Mouse (Mus musculus) spleen, embryonic (tissue): ENCODE measurements around the gene Il27ra.

Source experiments
- CTCF ChIA-PET: fragments of 350-600 bp; sonication (Branson Sonifier 250); formaldehyde crosslinking; loops from one replicate; lab custom pipeline; 2022; lab: Charles Lee

The Il27ra gene

DNA sequence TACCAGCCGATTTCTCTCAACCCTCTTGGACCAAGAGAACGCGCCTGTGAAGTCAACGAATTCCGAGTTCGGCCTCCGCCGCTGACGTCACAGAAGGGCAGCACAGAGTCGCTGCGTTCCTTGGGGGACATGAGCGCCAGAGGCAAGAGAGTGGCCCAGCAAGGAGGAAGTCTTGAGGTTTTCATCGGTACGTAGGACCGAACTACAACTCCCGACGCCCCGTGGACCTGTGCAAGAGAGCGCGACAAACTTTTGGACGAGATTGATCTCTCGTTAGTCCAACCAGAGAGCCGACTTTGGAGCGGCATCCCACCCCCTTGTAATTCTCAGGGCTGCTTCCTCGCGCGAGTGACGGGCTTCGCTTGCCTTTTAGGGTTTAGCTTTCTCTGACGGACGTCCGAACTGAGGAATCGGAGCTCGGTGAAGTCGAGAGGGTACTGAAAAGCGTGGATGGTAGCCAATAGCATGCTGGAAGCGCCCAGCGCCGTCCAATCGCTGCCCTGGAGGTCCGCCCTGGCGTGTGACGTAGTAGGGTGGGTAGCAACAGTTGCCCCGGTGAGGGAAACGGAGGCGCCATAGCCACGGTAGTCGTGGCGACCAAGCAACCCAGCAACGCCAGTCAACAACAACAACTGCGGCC, 24.0 kb upstream of the Il27ra start, which contains the start of gene Rfx1:
Gene Rfx1, plus strand, starts transcription at position 544 of the 640 bp plus-strand sequence.
- CTCF ChIA-PET, result no interaction called here

DNA sequence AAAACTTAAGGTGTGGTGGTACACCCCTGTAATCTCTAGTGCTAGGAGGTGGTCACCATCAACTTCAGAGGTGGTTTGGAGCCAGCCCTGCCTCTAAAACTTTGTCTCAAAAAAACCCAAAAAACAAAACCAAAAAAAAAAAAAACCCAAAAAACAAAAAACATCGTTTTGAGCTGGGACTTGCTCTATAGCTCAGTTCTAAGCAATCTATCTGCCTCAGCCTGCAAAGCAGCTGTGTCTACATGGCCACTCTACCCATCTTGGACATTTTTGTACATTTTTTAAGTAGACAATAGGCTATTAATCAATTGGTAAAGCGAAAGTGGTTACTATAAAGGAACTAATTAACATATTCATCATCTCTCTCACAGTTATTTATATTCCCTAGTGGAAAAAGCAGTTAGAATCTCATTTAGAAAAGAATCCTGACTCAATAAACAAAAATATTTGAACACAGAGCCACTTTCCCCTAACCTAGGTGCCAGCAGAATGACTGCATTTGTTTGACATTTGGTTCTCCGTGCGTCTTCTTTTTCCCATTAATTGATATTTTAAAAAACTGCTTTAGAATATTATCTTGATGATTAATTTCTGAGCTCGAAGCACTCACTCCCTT, 23.2 kb upstream of the Il27ra start:
- CTCF ChIA-PET, result interaction anchor here (0.6 kb wide), 1 partner anchor 35 kb away, joined by 3 read pairs; no protein-coding TSS in a partner anchor

DNA sequence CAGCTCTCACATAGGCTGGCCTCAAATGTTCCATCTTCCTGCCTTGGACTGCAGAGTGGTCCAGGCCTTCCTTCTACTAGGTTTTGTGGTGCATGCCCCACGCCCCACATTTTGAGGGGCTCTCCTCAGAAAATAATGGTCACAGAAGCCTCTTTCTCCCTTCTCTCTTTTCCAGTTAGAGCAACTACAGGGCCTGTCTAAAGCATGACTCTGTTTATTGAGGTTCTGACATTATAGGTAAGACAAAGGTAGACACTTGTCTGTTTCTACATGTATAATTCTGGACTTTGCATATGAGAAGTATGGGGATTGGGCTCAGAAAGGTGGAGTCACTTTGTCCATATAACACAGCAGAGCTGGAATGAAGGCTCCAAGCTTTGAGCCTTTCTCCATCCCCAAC, 22.6 kb upstream of the Il27ra start, which contains the start of gene Gm10643:
Gene Gm10643, minus strand, starts transcription at position 101 of the 400 bp plus-strand sequence.
- CTCF ChIA-PET, result no interaction called here

DNA sequence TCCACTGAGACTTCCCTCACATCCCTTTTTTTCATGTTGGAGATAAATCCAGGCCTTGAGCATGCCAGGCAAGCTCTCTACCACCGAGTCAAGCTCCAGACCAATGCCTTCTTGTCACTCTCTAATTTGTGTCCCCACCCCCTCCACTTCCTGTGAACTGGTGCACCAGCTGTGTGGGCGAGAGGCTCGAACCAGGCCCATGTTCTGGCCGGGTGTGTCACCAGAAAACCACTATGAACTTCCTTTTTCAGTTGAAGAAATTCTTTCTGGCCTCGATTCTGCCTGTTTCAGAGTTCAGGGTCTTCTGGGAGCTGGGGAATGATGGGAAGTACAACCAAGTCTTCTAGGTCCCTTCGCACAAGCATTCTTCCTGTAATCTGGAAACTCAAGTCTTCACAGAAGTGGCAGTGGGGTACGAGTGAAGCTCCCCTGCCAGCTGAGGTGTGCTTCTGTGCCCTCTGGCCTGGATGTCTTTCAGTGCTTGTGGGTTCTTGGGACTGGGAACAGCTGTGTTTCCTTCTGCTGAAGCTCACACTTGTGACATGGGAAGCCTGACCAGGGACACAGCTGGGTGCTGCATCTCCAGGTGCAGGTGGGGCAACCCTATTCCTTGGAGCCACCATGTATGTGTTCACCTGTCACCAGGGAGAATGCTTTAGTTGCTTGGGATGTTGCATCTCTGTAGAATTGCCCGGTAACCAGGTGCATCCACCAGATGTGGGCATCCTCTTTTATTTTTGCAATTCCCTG, 21.6 kb upstream of the Il27ra start:
- CTCF ChIA-PET, result interaction anchor here (0.6 to 0.7 kb wide), 2 partner anchors 98 to 254 kb away, joined by 4 to 7 read pairs; no protein-coding TSS in a partner anchor

DNA sequence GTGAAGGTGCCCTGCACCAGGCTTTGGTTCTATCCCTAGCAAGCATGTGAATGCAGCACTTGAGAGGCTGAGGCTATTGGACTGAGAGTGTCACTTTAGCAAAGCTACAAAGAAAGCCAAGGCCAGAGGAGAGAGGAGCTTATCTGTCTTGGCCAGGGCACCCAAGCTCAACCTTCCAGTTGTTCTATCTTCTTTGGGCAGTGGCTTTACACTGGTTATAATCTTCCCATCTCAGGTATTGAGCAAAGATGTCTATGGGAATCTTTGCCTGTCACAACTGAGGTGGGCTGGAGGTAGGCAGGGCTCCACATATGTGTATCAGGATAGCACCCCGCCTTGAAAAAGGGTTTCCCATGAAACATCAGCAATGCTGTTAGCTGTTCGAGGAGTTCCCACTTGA, 17.9 kb upstream of the Il27ra start:
- CTCF ChIA-PET, result no interaction called here

DNA sequence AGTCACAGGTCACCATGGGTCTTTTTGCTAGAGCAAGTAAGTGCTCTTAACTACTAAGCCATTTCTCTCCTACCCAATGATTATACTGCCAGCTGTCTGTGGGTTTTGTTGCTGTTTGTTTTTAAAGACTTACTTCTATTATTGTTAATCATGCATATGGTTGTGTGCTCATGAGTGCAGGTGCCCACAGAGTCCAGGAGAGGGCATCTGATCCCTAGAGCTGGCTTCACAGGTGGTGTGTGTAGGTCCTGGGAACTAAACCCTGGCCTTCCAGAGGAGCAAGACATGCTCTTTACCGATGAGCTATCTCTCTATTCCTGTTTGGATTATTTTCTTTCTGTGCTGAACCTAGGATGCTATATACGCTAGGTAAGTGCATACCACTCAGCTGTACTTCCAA, 16.8 kb upstream of the Il27ra start:
- CTCF ChIA-PET, result no interaction called here

- CTCF ChIA-PET, result no interaction called here
These were observed 15.4 kb upstream of the Il27ra start for GRCm38 (mm10) chr8:84057827-84058226.

- CTCF ChIA-PET, result interaction anchor here (0.5 kb wide), 1 partner anchor 748 kb away, joined by 11 read pairs; no protein-coding TSS in a partner anchor
These were observed 10.8 kb upstream of the Il27ra start for GRCm38 (mm10) chr8:84053229-84053628.

- CTCF ChIA-PET, result no interaction called here
These were observed 10.4 kb upstream of the Il27ra start for GRCm38 (mm10) chr8:84052746-84053145.

GRCm38 (mm10) chr8:84048171-84048570, 5.8 kb upstream of the Il27ra start:
- CTCF ChIA-PET, result no interaction called here

DNA sequence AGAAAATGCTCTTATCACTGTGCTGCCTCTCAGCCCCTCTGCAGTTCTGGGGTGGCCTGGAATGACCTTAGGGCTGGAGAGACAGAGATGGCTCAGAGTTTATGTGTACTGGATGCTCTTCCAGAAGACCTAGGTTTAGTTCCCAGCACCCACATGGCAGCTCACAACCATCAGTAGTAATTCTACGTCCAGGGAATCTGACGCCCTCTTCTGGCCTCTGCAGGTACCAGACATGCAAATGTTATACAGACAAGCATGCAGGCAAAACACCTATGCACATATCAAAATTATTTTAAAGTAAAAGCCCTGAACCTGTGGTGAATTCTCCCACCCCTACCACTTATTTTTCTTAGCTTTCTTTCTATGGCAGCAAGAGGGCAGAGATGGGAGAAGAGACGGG, 4.1 kb upstream of the Il27ra start:
- CTCF ChIA-PET, result interaction anchor here (0.6 to 1.0 kb wide), 3 partner anchors 8 to 324 kb away, joined by 3 to 5 read pairs (median 3); no protein-coding TSS in a partner anchor

DNA sequence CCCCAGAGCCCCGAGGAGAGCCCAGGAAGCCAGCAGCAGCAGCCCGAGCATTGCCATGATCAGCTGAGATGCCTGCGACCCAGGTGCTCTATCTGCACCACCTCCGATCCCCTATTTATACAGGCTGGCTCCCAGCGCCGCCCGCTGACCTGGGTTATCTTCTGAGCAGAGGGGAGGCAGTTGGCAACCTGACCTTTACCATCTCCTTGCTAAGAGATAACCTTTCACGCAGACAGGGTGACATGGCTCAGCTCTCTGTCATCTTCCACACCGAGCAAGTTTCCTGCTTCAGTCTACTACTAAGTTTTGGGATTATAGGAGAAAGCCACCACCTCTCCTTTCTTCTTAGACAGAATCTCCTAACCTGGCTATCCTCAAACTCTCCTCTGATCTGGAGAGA, 2.5 kb upstream of the Il27ra start, which contains the start of gene Rln3:
Gene Rln3, minus strand, starts transcription at position 101 of the 400 bp plus-strand sequence.
- CTCF ChIA-PET, result interaction anchor here (0.6 kb wide), 1 partner anchor 1256 kb away, joined by 5 read pairs; no protein-coding TSS in a partner anchor

GRCm38 (mm10) chr8:84044103-84044502, 1.7 kb upstream of the Il27ra start:
- CTCF ChIA-PET, result no interaction called here

- CTCF ChIA-PET, result interaction anchor here (1.0 kb wide), 1 partner anchor 61 kb away, joined by 3 read pairs; no protein-coding TSS in a partner anchor
These were observed 556 bp upstream of the Il27ra start for GRCm38 (mm10) chr8:84042948-84043342.

GRCm38 (mm10) chr8:84039050-84039449, 3.3 kb downstream of the Il27ra start:
- CTCF ChIA-PET, result interaction anchor here (0.7 to 1.4 kb wide), 5 partner anchors 8 to 159 kb away, joined by 3 to 5 read pairs (median 3); no protein-coding TSS in a partner anchor

DNA sequence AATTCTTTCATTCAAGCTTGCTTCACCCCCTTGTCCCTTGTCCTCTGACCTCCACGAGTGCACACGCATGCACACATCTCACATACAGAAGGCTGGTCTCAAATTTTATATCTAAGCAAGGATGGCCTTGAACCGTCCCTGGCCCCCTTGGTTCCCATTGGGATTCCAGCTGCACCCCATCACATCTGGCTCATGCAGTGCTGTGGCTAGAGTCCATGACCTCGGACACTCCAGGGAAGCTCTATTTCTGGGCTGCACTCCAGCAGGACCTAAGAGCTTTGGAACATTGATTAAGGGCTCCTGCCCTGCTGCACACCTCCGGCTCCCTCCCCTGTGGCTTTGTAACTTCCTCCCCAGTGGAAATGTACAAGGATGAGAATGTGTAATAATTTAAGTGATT, 4.4 kb downstream of the Il27ra start:
- CTCF ChIA-PET, result no interaction called here

DNA sequence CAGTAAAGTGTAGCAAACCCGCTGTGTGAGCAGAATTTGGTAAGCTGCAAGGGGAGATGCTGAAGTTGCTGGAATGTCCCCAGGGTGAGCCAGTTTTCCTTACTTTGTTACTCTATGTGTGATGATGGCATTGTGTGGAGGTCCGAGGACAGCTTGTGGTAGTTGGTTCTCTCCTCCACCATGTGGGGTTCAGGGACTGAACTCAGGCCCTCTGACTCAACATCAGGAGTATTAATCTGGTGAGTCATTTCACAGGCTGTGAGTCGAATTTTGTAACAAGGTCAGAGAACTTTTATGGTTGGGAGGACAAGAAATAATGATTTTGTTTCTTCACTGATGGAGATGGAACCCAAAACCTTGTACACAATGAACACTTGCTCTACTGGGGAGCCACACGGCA, 9.6 kb downstream of the Il27ra start:
- CTCF ChIA-PET, result no interaction called here

DNA sequence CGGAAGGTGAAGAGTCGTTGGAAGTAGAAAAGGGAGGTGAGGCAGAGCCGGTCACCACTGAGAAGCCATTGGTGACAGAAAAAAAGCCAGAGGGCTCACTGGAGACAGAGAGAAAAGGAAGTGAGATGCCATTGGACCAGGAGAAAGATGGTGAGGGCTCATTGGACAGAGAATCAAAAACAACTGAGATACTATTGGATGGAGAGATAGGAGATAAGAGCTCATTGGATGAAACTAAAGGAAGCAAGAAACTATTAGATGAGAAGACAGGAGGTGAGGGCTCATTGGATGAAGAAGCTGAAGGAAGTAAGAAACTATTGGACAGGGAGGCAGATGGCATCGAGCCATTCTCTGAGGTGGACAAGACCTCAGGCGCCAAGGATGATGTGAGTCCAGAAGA, 13.1 kb downstream of the Il27ra start:
- CTCF ChIA-PET, result no interaction called here

DNA sequence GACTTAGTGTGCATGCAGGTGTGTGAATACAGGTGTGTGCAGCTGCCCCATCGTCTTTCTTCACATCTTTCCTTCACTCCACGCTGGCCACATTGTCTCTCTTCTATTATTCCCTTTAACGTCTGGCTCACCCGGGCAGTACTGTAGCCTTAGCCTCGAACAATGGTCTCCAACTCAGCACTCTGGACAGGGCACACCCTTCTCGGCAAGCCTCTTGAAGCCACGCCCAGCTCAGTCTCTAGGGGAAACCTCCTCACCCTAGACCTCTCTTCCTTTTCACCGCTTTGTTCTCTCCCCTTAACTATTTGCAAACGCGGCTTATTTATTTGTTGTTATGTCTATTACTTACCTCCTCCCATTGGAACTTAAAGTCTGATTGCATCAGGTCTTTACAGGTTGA, 14.9 kb downstream of the Il27ra start:
- CTCF ChIA-PET, result no interaction called here

- CTCF ChIA-PET, result interaction anchor here (0.6 kb wide), 1 partner anchor 161 kb away, joined by 5 read pairs; no protein-coding TSS in a partner anchor
These were observed 16.5 kb downstream of the Il27ra start for GRCm38 (mm10) chr8:84025863-84026262.

GRCm38 (mm10) chr8:84024171-84024570, 18.2 kb downstream of the Il27ra start:
- CTCF ChIA-PET, result interaction anchor here (0.7 kb wide), 1 partner anchor 1011 kb away, joined by 6 read pairs; no protein-coding TSS in a partner anchor

GRCm38 (mm10) chr8:84023631-84024030, 18.8 kb downstream of the Il27ra start:
- CTCF ChIA-PET, result interaction anchor here (0.6 kb wide), 1 partner anchor 16 kb away, joined by 8 read pairs; no protein-coding TSS in a partner anchor
